Mouse (Mus musculus): Measurements from ENCODE around the gene Sdccag8.

Gene Sdccag8

GRCm38 (mm10) chr1:176943126-176943525 is 128.7 kb downstream of the Sdccag8 start:
- DNase-seq (ENCODE audit: low read depth, low spot score): no peak

GRCm38 (mm10) chr1:176943987-176944386 is 129.5 kb downstream of the Sdccag8 start:
- DNase-seq (ENCODE audit: low read depth, low spot score): no peak

GRCm38 (mm10) chr1:176944458-176945174 is 130.2 kb downstream of the Sdccag8 start:
- DNase-seq (ENCODE audit: low read depth, low spot score): no peak

- DNase-seq (ENCODE audit: low read depth, low spot score): no peak
Measured at GRCm38 (mm10) chr1:176945175-176945540, 130.7 kb downstream of the Sdccag8 start.

DNA sequence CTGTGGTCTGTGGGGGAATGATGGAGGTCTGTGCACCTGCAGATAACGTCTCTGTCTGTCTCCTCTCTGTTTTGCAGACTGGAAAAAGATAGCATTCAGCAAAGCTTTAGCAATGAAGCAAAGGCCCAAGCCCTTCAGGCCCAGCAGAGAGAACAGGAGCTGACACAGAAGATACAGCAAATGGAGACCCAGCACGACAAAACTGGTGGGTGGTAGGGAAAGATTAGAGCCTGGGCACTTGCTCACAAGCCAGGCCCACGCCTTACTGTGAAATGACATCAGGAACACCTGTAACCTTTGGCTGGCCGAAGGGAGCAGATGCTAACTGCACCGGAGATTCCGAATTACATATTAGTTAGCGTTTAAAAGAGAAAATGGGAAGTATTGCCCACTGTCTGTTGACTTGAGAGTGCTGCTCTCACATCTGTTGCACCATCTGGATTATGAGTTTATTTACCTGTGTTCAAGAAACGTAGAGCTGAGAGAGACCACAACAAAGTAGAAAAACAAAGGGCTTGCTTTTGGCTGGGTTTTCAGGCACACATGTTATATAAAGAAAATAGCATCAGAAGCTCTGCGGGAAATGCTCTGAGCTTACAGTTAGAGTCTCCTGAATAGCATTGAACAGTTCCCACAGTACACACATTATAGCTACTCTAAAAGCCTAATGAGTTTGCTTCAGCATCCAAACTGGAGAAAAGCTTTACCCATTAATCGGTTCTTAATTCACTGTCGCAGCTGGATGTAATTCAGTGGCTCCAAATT is 131.8 kb downstream of the Sdccag8 start:
- no peak for DNase-seq (ENCODE audit: low read depth, low spot score)

- no peak for DNase-seq (ENCODE audit: low read depth, low spot score)
Measured at GRCm38 (mm10) chr1:176946796-176947181, 132.3 kb downstream of the Sdccag8 start.

DNA sequence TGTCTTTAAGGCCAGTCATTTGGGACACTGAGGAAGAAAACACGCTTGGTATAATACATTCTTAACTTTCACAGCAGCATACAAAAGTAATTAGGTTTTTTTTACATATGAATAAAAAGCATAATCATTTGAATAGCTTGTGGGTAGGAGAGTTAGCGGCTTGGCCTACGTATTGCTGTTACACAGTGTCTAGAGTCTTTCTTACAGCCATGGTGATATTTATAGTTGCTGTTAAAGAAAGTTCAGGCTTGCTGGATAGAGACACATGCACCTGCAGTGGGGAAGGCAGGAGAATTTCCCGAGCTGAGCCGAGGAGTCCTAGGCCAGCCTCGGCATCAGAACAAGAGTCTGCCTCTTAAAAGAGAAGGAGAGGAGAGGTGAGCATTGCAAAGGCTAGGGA is 134.4 kb downstream of the Sdccag8 start:
- DNase-seq (ENCODE audit: low read depth, low spot score): no peak

GRCm38 (mm10) chr1:176949320-176949719 is 134.9 kb downstream of the Sdccag8 start:
- DNase-seq (ENCODE audit: low read depth, low spot score): no peak

DNA sequence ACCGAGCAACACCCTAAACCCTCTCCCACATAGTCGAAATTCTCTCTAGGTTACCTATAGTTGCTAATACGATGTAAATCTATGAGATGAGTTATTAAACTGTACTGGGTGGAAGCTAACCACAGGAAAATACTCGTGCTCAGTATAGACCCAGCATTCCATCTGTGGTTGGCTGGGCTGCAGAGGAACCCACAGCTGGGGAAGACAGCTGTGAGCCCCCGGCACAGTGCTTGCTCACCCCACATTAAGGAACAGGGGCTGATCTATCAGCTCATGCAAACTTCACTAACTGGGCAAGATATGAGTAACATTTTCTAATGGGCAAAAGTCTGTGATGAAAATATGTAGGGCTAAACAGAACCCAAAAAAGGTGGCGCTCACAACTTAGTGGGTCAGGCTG is 135.6 kb downstream of the Sdccag8 start:
- DNase-seq (ENCODE audit: low read depth, low spot score): no peak

DNA sequence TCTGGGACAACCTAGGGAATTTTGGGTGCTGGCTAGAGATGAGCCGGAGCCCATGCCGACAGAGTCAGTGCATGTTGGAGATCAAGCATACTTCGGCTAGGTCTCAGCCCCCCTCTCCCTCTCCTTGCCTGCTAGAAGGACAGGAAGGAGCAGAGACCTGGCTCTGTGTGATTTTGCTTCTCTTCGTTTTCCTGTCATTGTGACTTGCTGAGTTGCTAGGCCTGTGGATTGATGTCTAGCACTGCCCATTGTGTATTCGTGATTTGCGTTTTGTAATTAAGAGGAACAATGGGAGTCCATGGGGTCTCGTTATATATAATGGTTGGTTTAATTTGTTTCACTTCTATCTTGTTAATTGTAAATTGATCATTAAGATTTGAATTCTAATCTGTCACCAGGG is 137.4 kb downstream of the Sdccag8 start:
- no peak for DNase-seq (ENCODE audit: low read depth, low spot score)

DNA sequence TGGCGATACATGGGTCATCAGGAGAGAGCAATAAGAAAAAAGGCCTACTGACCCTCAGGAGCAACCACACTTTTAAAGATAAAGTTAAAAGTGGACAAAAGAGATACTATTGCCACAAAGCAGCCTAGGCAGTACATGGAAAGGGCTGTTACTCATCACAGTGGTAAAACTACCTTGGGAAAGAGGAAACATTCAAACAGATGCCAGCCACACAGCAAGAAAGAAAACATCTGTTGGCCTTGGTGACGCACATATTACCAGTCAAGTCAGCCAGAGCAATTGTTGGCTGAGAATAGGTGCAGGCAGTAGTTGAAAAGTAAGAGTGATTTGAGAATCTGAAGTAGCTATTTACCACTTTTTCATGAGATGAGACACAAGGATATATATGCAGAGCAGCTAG is 143.9 kb downstream of the Sdccag8 start:
- no peak for DNase-seq (ENCODE audit: low read depth, low spot score)

- no peak for DNase-seq (ENCODE audit: low read depth, low spot score)
Measured at GRCm38 (mm10) chr1:176961716-176962115, 147.3 kb downstream of the Sdccag8 start.

DNA sequence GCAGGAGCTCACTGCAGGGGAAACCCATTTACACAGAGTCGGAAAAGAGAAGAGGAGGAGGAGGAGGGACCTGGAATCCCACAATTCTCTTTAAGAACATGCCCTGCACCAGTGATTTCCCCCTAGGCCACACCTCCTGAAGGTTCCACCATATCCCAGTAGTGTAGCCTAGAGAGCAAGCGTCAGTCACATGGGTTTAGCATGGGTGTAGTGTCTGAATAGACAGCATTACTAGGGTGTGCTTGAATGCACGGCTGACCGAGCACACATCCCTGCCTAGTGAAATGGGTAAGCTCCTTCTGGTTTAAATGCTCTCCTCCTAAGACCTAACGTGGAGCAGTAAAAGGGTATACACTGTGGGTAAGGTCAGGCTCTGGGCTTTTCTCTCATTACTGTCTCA is 148.4 kb downstream of the Sdccag8 start:
- DNase-seq (ENCODE audit: low read depth, low spot score): no peak

DNA sequence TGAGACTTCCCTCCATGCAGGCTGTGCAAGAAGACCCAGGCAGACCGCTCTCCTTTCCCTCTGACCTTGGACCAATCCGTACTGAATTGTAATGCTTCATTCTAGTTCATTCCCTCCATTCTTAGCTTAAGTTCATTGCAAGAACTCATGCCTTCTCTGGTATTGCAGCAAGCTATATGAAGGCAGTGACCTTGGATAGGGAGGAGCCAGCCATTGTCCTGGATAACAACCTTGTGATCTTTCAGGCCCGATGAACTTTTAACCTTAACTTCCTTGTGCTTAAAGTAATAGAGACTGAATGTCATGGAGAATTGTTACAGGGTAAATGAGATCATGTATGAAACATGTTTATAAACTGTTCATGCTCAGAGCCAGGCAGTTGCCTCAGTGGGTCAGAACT is 152.8 kb downstream of the Sdccag8 start:
- no peak for DNase-seq (ENCODE audit: low read depth, low spot score)

DNA sequence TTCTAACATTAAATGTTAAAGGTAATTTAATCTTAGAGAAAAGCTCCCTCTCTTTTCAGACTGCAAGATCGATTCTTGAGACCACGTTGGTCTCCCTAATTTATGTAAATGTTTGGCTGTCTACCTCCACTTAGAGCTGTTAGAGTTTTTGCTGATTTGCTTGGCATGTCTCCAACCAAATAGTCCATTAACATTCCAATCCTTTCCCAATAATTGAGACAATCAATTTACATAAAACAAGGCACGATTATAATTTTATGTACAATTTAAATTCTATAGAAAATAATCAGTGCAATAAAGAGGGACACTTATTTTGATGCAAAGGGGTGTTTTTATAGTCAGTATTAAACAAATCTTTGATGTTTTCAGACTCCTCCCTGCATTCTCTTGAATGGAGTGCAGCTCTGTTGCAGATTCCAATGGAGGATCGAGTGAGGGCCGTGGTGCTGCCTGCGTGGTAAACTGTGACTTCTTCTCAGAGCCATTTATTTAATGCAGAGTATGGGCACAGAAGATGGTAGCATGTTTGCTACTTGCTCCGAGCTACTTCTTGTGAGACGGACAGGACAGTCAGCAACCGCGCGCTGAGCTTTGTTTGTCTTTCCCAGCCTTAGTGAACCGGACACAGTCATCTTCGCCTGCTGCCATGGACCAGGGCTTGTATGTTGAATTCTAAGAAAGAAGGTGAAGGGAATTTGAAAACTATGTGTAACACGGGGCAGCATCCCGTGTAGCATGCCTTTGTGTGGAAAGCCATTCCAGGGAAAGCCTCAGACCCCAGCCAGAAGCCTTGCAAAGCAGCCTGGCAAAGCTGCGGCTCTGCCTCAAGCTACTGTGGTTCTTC is 156.4 kb downstream of the Sdccag8 start:
- no peak for DNase-seq (ENCODE audit: low read depth, low spot score)

DNA sequence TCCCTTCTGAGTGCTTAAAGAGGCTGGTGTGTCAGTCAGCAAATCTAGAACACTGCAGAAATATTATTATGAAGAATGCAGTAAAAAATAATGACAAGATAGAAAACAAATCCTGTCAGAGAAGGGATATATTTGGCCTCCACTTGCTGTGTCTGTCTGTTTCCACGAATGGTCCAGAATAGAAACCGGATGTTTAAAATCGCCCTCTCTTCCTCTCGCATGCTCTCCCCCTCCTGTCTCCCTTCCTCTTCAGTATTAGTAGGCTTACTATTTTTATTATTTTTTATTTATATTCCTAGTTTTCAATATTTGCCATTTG is 157.0 kb downstream of the Sdccag8 start:
- no peak for DNase-seq (ENCODE audit: low read depth, low spot score)

DNA sequence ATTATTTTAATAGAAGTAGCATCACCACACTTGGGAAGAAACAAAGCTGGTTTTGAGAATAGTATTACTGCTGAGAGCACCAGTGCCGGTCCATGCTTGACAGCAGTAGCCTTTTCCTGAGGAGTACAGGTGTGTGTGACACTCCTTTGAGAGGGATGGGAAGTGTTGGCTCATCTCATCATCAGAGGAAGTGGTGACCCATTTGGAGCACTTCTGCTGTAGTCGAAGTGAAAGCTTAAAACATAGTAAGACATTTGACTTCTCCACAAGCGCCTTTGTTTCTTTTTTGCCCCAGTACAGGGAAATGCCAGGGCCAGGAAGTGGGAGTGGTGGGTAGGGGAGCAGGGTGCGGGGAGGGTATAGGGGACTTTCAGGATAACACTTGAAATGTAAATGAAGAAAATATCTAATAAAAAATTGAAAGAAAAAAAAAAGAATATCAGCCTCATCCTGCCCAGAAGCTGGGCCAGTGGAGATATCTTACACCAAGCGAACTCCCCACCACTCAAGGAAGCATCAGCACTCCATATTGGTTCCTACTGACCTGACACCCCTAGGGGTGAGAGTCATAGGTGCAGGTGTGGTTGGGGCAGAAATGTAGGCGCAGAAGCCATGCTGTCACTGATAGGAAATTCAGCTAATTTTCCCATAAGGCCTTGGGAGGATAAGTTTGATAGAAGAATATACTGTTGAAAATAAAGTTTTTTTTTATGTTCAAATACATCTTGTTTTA is 159.1 kb downstream of the Sdccag8 start:
- no peak for DNase-seq (ENCODE audit: low read depth, low spot score)

DNA sequence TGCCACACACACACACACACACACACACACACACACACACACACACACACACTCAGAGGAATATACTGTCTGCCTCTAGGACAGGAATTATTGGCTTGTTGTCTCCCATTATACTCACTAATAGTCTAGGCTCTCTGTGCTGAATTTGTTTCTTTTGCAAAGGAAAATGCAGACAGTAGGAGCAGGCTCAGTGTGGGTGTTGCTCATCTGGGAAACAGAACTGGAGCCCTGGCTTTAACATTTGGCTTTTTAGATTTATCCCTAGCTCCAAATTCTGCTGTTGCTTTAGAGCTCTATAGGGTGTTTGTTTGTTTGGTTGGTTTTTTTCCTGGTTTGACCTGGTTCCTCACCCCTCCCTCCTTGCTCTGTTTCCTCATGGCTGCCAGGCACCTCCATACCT is 164.8 kb downstream of the Sdccag8 start:
- no peak for DNase-seq (ENCODE audit: low read depth, low spot score)

DNA sequence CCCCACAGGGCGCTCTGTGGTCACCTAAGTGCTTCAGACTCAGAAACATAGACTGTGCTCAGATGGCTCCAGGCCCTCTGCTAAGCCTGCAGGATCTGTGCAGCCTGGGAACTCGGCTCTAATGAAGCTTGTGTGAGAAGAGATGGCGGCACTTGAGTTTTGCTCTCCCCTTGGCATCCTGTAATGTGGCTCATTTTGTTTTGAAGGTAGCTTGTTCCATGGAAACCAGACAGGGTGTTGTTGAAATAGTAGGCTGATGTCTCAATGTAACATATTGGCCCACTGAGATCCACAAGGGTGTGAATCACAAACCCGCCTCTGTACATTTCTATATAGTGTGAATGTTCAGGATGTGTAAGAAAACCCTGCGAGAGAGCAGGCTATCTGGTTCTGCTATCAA is 165.7 kb downstream of the Sdccag8 start:
- no peak for DNase-seq (ENCODE audit: low read depth, low spot score)

GRCm38 (mm10) chr1:176980801-176981400 is 166.4 kb downstream of the Sdccag8 start:
- no peak for DNase-seq (ENCODE audit: low read depth, low spot score)

GRCm38 (mm10) chr1:176981511-176981910 is 167.1 kb downstream of the Sdccag8 start:
- DNase-seq (ENCODE audit: low read depth, low spot score): peak; percentile 49
